Mouse (Mus musculus): ENCODE data around the gene Olfr109.

GRCm38 (mm10) chr17:37507730-37508129 lies 49.0 kb downstream of the Olfr109 start, which contains the start of gene Olfr111:
- TF ChIP-seq GATA1 (IDR thresholded peaks at IDR 0.05; ENCODE audit: borderline replicate concordance, low read length): no peak
- TF ChIP-seq FLI1 (IDR thresholded peaks at IDR 0.05; ENCODE audit: low read length): no peak

Measured in megakaryocyte, embryonic 14.5 days (primary cell).